Mouse (Mus musculus): Measurements from ENCODE around the gene Trmt2a. TPM values are rescaled to one million over a fixed set of nuclear protein-coding genes. Genes with fewer than 3 reads are reported as not detected.
A peak's percentile ranks its signal among the peaks of the same experiment; 100 is the strongest.

Gene Trmt2a
- polyA plus RNA-seq, 1 experiment from 2014 or later = 35.4 TPM

- Histone ChIP-seq H3K27ac (replicated peaks) (no peak overlapping the region), H3K4me3 (ENCODE audit: low read depth, low read length) (no peak overlapping the region), H3K4me2 (replicated peaks; ENCODE audit: low read depth) (no peak overlapping the region), H3K9ac (ENCODE audit: low read length) (no peak overlapping the region), H3K36me3 (ENCODE audit: control insufficient read depth, insufficient read depth, low read length) (peaks cover 16% of the 10 kb centered on the region), H3K4me1 (replicated peaks; ENCODE audit: control insufficient read depth, insufficient read depth) (no peaks in the 10 kb centered on the region), H3K27me3 (ENCODE audit: control insufficient read depth, insufficient read depth, low read length) (no peaks in the 10 kb centered on the region), H3K9me3 (ENCODE audit: control insufficient read depth, low read length) (no peaks in the 10 kb centered on the region)
- ATAC-seq (ENCODE audit: low FRiP score, low TSS enrichment) (no peak), DNase-seq (ENCODE audit: low spot score) (no peak)
- 88% methylated on average over 20 of the region's 20 CpGs for WGBS
- TF ChIP-seq EP300 (optimal IDR thresholded peaks at IDR 0.05) = no peak
- no peak for TF ChIP-seq CTCF (IDR thresholded peaks at IDR 0.05; ENCODE audit: low read depth)
Measured at GRCm38 (mm10) chr16:18227897-18228422, 20.5 kb upstream of the Trmt2a start.

GRCm38 (mm10) chr16:18228856-18229255 lies 19.6 kb upstream of the Trmt2a start:
- peaks cover 13% of the 10 kb centered on the region for H3K36me3 ChIP-seq (ENCODE audit: control insufficient read depth, insufficient read depth, low read length)

GRCm38 (mm10) chr16:18229622-18230021 lies 18.9 kb upstream of the Trmt2a start:
- TF ChIP-seq EP300 (optimal IDR thresholded peaks at IDR 0.05) (no peak), CTCF (IDR thresholded peaks at IDR 0.05; ENCODE audit: low read depth) (no peak)
- Histone ChIP-seq H3K27me3 (ENCODE audit: control insufficient read depth, insufficient read depth, low read length) (no peaks in the 10 kb centered on the region), H3K27ac (replicated peaks) (no peak overlapping the region), H3K4me3 (ENCODE audit: low read depth, low read length) (no peak overlapping the region), H3K4me2 (replicated peaks; ENCODE audit: low read depth) (no peak overlapping the region), H3K4me1 (replicated peaks; ENCODE audit: control insufficient read depth, insufficient read depth) (0 out of 2 replicates have a peak, but pooled peaks cover 2% of the 10 kb centered on the region), H3K36me3 (ENCODE audit: control insufficient read depth, insufficient read depth, low read length) (peaks cover 10% of the 10 kb centered on the region), H3K9ac (ENCODE audit: low read length) (no peak overlapping the region), H3K9me3 (ENCODE audit: control insufficient read depth, low read length) (no peaks in the 10 kb centered on the region)
- 45% methylated on average over 11 of the region's 11 CpGs for WGBS
- DNase-seq (ENCODE audit: low spot score) = peak; percentile 57
- ATAC-seq (ENCODE audit: low FRiP score, low TSS enrichment) = 0 out of 2 replicates have a peak, but pooled peaks have one; percentile 15

More at GRCm38 (mm10) chr16:18228856-18229255, 19.6 kb upstream of the Trmt2a start:
- TF ChIP-seq EP300 (optimal IDR thresholded peaks at IDR 0.05) (no peak), CTCF (IDR thresholded peaks at IDR 0.05; ENCODE audit: low read depth) (no peak)
- H3K4me3 ChIP-seq (ENCODE audit: low read depth, low read length) = no peak overlapping the region
- no peaks in the 10 kb centered on the region for H3K27me3 ChIP-seq (ENCODE audit: control insufficient read depth, insufficient read depth, low read length)
- H3K4me2 ChIP-seq (replicated peaks; ENCODE audit: low read depth) = no peak overlapping the region
- DNase-seq (ENCODE audit: low spot score) (no peak), ATAC-seq (ENCODE audit: low FRiP score, low TSS enrichment) (no peak)
- 0 out of 2 replicates have a peak, but pooled peaks cover 2% of the 10 kb centered on the region for H3K4me1 ChIP-seq (replicated peaks; ENCODE audit: control insufficient read depth, insufficient read depth)
- H3K9ac ChIP-seq (ENCODE audit: low read length) = no peak overlapping the region
- no peak overlapping the region for H3K27ac ChIP-seq (replicated peaks)
- no peaks in the 10 kb centered on the region for H3K9me3 ChIP-seq (ENCODE audit: control insufficient read depth, low read length)
- 95% methylated on average over 4 of the region's 4 CpGs for WGBS

- H3K9ac ChIP-seq (ENCODE audit: low read length) = no peak overlapping the region
- no peak overlapping the region for H3K4me3 ChIP-seq (ENCODE audit: low read depth, low read length)
- no peaks in the 10 kb centered on the region for H3K27me3 ChIP-seq (ENCODE audit: control insufficient read depth, insufficient read depth, low read length)
- peaks cover 10% of the 10 kb centered on the region for H3K36me3 ChIP-seq (ENCODE audit: control insufficient read depth, insufficient read depth, low read length)
- WGBS = 82% methylated on average over 6 of the region's 6 CpGs
- H3K4me2 ChIP-seq (replicated peaks; ENCODE audit: low read depth) = no peak overlapping the region
- 0 out of 2 replicates have a peak, but pooled peaks cover 2% of the 10 kb centered on the region for H3K4me1 ChIP-seq (replicated peaks; ENCODE audit: control insufficient read depth, insufficient read depth)
- ATAC-seq (ENCODE audit: low FRiP score, low TSS enrichment) (no peak), DNase-seq (ENCODE audit: low spot score) (no peak)
- no peaks in the 10 kb centered on the region for H3K9me3 ChIP-seq (ENCODE audit: control insufficient read depth, low read length)
- no peak overlapping the region for H3K27ac ChIP-seq (replicated peaks)
- TF ChIP-seq EP300 (optimal IDR thresholded peaks at IDR 0.05) (no peak), CTCF (IDR thresholded peaks at IDR 0.05; ENCODE audit: low read depth) (peak; percentile 17; the same call in 1 of the 2 replicates)
Measured at GRCm38 (mm10) chr16:18230617-18231016, 17.9 kb upstream of the Trmt2a start.

- ATAC-seq (ENCODE audit: low FRiP score, low TSS enrichment) (no peak), DNase-seq (ENCODE audit: low spot score) (no peak)
- WGBS = 77% methylated on average over 3 of the region's 3 CpGs
- Histone ChIP-seq H3K4me1 (replicated peaks; ENCODE audit: control insufficient read depth, insufficient read depth) (0 out of 2 replicates have a peak, but pooled peaks cover 4% of the 10 kb centered on the region), H3K9ac (ENCODE audit: low read length) (no peak overlapping the region), H3K27ac (replicated peaks) (no peak overlapping the region; the same call in 1 of the 2 replicates), H3K36me3 (ENCODE audit: control insufficient read depth, insufficient read depth, low read length) (peaks cover 7% of the 10 kb centered on the region), H3K4me2 (replicated peaks; ENCODE audit: low read depth) (no peak overlapping the region), H3K9me3 (ENCODE audit: control insufficient read depth, low read length) (no peaks in the 10 kb centered on the region), H3K4me3 (ENCODE audit: low read depth, low read length) (no peak overlapping the region), H3K27me3 (ENCODE audit: control insufficient read depth, insufficient read depth, low read length) (no peaks in the 10 kb centered on the region)
- TF ChIP-seq EP300 (optimal IDR thresholded peaks at IDR 0.05) = no peak
- no peak for TF ChIP-seq CTCF (IDR thresholded peaks at IDR 0.05; ENCODE audit: low read depth)
Measured at GRCm38 (mm10) chr16:18231047-18231446, 17.4 kb upstream of the Trmt2a start.

- Histone ChIP-seq H3K4me3 (ENCODE audit: low read depth, low read length) (no peak overlapping the region), H3K27ac (replicated peaks) (no peak overlapping the region; the same call in 1 of the 2 replicates)
- no peak for ATAC-seq (ENCODE audit: low FRiP score, low TSS enrichment)
Measured at GRCm38 (mm10) chr16:18231451-18231850, 17.0 kb upstream of the Trmt2a start.

More at GRCm38 (mm10) chr16:18231451-18231850, 17.0 kb upstream of the Trmt2a start:
- 65% methylated on average over 4 of the region's 4 CpGs for WGBS
- Histone ChIP-seq H3K36me3 (ENCODE audit: control insufficient read depth, insufficient read depth, low read length) (peaks cover 4% of the 10 kb centered on the region), H3K4me2 (replicated peaks; ENCODE audit: low read depth) (no peak overlapping the region), H3K27me3 (ENCODE audit: control insufficient read depth, insufficient read depth, low read length) (no peaks in the 10 kb centered on the region), H3K9ac (ENCODE audit: low read length) (no peak overlapping the region), H3K9me3 (ENCODE audit: control insufficient read depth, low read length) (no peaks in the 10 kb centered on the region), H3K4me1 (replicated peaks; ENCODE audit: control insufficient read depth, insufficient read depth) (0 out of 2 replicates have a peak, but pooled peaks cover 4% of the 10 kb centered on the region)
- TF ChIP-seq EP300 (optimal IDR thresholded peaks at IDR 0.05) = no peak
- TF ChIP-seq CTCF (IDR thresholded peaks at IDR 0.05; ENCODE audit: low read depth) = no peak
- no peak for DNase-seq (ENCODE audit: low spot score)

All from stomach, postnatal 0 days (tissue).